Mouse (Mus musculus): ENCODE measurements around the gene Chst10.

DNA sequence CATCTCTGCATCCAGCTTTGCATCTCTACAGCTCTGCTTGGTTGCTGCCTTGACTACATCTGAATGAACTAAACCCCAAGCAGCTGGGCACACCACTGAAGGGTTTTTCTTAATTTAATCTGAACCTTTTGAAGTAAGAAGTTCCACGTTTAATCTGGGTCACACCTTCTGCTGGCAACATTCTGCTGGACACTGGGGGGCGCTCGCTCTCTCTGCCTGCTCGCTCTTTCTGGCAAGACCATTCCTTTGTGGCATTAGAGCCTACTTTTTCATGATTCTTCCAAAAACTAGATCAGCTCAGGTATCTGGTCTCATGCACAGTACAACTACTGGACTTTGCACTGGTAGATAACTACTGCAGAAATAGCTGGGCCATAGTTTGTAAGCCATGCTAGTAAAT, 35.7 kb downstream of the Chst10 start:
- peak; percentile 62 to 78 (median 73) for TF ChIP-seq CTCF (IDR thresholded peaks at IDR 0.05 in 2 of 3, conservative IDR thresholded peaks at IDR 0.05 in 1 of 3; ENCODE audit: control insufficient read depth in 1 of 3, insufficient read depth in 1 of 3, low read depth in 2 of 3, low read length in 3 of 3, poor library complexity in 1 of 3, severe bottlenecking in 1 of 3)
- no peak for TF ChIP-seq KAT2A (conservative IDR thresholded peaks at IDR 0.05; ENCODE audit: low read depth, low read length)
- TF ChIP-seq USF1 (IDR thresholded peaks at IDR 0.05; ENCODE audit: low read depth, low read length), result no peak
- TF ChIP-seq EP300 (IDR thresholded peaks at IDR 0.05; ENCODE audit: low read depth in 1 of 2, low read length in 2 of 2), result no peak
- no peak for TF ChIP-seq TAL1 (IDR thresholded peaks at IDR 0.05; ENCODE audit: low read length)
- TF ChIP-seq POLR2A (IDR thresholded peaks at IDR 0.05; ENCODE audit: control insufficient read depth in 1 of 2, insufficient read depth in 1 of 2, low read depth in 1 of 2, low read length in 2 of 2, poor library complexity in 1 of 2), result no peak
- TF ChIP-seq ZC3H11A (IDR thresholded peaks at IDR 0.05; ENCODE audit: low read depth, low read length), result peak; percentile 73
- no peak for TF ChIP-seq MYB (IDR thresholded peaks at IDR 0.05; ENCODE audit: low read depth, low read length)
- TF ChIP-seq MAZ (IDR thresholded peaks at IDR 0.05; ENCODE audit: low read depth, low read length), result no peak
- TF ChIP-seq MAFK (IDR thresholded peaks at IDR 0.05; ENCODE audit: borderline replicate concordance, low read depth, low read length), result no peak
- no peak for TF ChIP-seq ZNF384 (IDR thresholded peaks at IDR 0.05; ENCODE audit: low read depth, low read length)
